Mouse (Mus musculus): ENCODE results near the gene Ifit1bl2. TPM values are rescaled to one million over a fixed set of nuclear protein-coding genes. Genes with fewer than 3 reads are reported as not detected.

The Ifit1bl2 gene
- polyA plus RNA-seq (2014; fragmentation: Nextera tagmentation; extraction: Ambion mirVana), result 0.12 TPM in 1 of 2 replicates, not detected in the other

GRCm38 (mm10) chr19:34640623-34641022 lies at the start of gene Ifit1bl2, which contains the start of gene Ifit1:
Gene Ifit1bl2 (minus strand): TSS chr19:34640743.
Gene Ifit1 (plus strand): TSS chr19:34640871.
- 40% methylated on average over 4 of the region's 4 CpGs for WGBS
- no peak within 1 kb of the TSS for H3K4me3 ChIP-seq (ENCODE audit: low read depth, low read length)
- no peak for ATAC-seq (ENCODE audit: insufficient read depth)
- H3K27ac ChIP-seq (ENCODE audit: low read depth), result no peak within 1 kb of the TSS
- H3K4me2 ChIP-seq, result peak within 1 kb of the TSS; percentile 35; the same call in 1 of the 2 replicates
- no peak for TF ChIP-seq CTCF (IDR thresholded peaks at IDR 0.05; ENCODE audit: low read depth)
- no peaks in the 10 kb centered on the region for H3K36me3 ChIP-seq (ENCODE audit: insufficient read depth)
- DNase-seq, result peak; percentile 17
- no peaks in the 10 kb centered on the region for H3K4me1 ChIP-seq (ENCODE audit: insufficient read depth)
- no peak within 1 kb of the TSS for H3K9ac ChIP-seq
- H3K9me3 ChIP-seq (ENCODE audit: low read depth, low read length), result no peaks in the 10 kb centered on the region
- no peaks in the 10 kb centered on the region for H3K27me3 ChIP-seq (ENCODE audit: insufficient read depth, low read length)

GRCm38 (mm10) chr19:34685530-34685929 lies 45.0 kb upstream of the Ifit1bl2 start:
- no peak for DNase-seq
- Histone ChIP-seq H3K4me3 (ENCODE audit: low read depth, low read length) (no peak overlapping the region), H3K27me3 (ENCODE audit: insufficient read depth, low read length) (no peaks in the 10 kb centered on the region), H3K9me3 (ENCODE audit: low read depth, low read length) (no peaks in the 10 kb centered on the region), H3K36me3 (ENCODE audit: insufficient read depth) (no peaks in the 10 kb centered on the region), H3K4me2 (no peak overlapping the region), H3K9ac (no peak overlapping the region), H3K4me1 (ENCODE audit: insufficient read depth) (no peaks in the 10 kb centered on the region), H3K27ac (ENCODE audit: low read depth) (no peak overlapping the region)
- WGBS, result 93% methylated on average over 1 of the region's 1 CpGs
- TF ChIP-seq CTCF (IDR thresholded peaks at IDR 0.05; ENCODE audit: low read depth), result no peak
- no peak for ATAC-seq (ENCODE audit: insufficient read depth)

GRCm38 (mm10) chr19:34684857-34685256 lies 44.3 kb upstream of the Ifit1bl2 start:
- Histone ChIP-seq H3K9me3 (ENCODE audit: low read depth, low read length) (no peaks in the 10 kb centered on the region), H3K27ac (ENCODE audit: low read depth) (no peak overlapping the region), H3K36me3 (ENCODE audit: insufficient read depth) (no peaks in the 10 kb centered on the region), H3K4me1 (ENCODE audit: insufficient read depth) (no peaks in the 10 kb centered on the region), H3K27me3 (ENCODE audit: insufficient read depth, low read length) (no peaks in the 10 kb centered on the region), H3K4me2 (no peak overlapping the region), H3K9ac (no peak overlapping the region), H3K4me3 (ENCODE audit: low read depth, low read length) (no peak overlapping the region)
- TF ChIP-seq CTCF (IDR thresholded peaks at IDR 0.05; ENCODE audit: low read depth), result peak; percentile 73
- WGBS, result 68% methylated on average over 1 of the region's 1 CpGs
- peak; percentile 69 for DNase-seq
- ATAC-seq (ENCODE audit: insufficient read depth), result no peak

- Histone ChIP-seq H3K27ac (ENCODE audit: low read depth) (no peak overlapping the region), H3K4me2 (no peak overlapping the region), H3K36me3 (ENCODE audit: insufficient read depth) (no peaks in the 10 kb centered on the region), H3K4me1 (ENCODE audit: insufficient read depth) (no peaks in the 10 kb centered on the region), H3K9ac (no peak overlapping the region), H3K4me3 (ENCODE audit: low read depth, low read length) (no peak overlapping the region), H3K9me3 (ENCODE audit: low read depth, low read length) (no peaks in the 10 kb centered on the region), H3K27me3 (ENCODE audit: insufficient read depth, low read length) (no peaks in the 10 kb centered on the region)
- WGBS, result 87% methylated on average over 4 of the region's 4 CpGs
- TF ChIP-seq CTCF (IDR thresholded peaks at IDR 0.05; ENCODE audit: low read depth), result no peak
- no peak for ATAC-seq (ENCODE audit: insufficient read depth)
- no peak for DNase-seq
Observed at GRCm38 (mm10) chr19:34678428-34678827, 37.9 kb upstream of the Ifit1bl2 start.

GRCm38 (mm10) chr19:34673476-34673875 lies 32.9 kb upstream of the Ifit1bl2 start:
- TF ChIP-seq CTCF (IDR thresholded peaks at IDR 0.05; ENCODE audit: low read depth), result no peak
- Histone ChIP-seq H3K4me3 (ENCODE audit: low read depth, low read length) (no peak overlapping the region), H3K9me3 (ENCODE audit: low read depth, low read length) (no peaks in the 10 kb centered on the region), H3K27ac (ENCODE audit: low read depth) (no peak overlapping the region), H3K27me3 (ENCODE audit: insufficient read depth, low read length) (no peaks in the 10 kb centered on the region), H3K9ac (no peak overlapping the region), H3K4me1 (ENCODE audit: insufficient read depth) (no peaks in the 10 kb centered on the region), H3K4me2 (no peak overlapping the region), H3K36me3 (ENCODE audit: insufficient read depth) (no peaks in the 10 kb centered on the region)
- ATAC-seq (ENCODE audit: insufficient read depth), result no peak
- WGBS, result 53% methylated on average over 7 of the region's 7 CpGs
- DNase-seq, result peak; percentile 18

GRCm38 (mm10) chr19:34666127-34666526 lies 25.6 kb upstream of the Ifit1bl2 start:
- ATAC-seq (ENCODE audit: insufficient read depth), result peak; percentile 41; the same call in 1 of the 2 replicates

GRCm38 (mm10) chr19:34662740-34663139 lies 22.2 kb upstream of the Ifit1bl2 start:
- TF ChIP-seq CTCF (IDR thresholded peaks at IDR 0.05; ENCODE audit: low read depth), result no peak
- Histone ChIP-seq H3K27ac (ENCODE audit: low read depth) (no peak overlapping the region), H3K36me3 (ENCODE audit: insufficient read depth) (no peaks in the 10 kb centered on the region), H3K27me3 (ENCODE audit: insufficient read depth, low read length) (no peaks in the 10 kb centered on the region), H3K9me3 (ENCODE audit: low read depth, low read length) (no peaks in the 10 kb centered on the region), H3K4me3 (ENCODE audit: low read depth, low read length) (no peak overlapping the region), H3K4me2 (peak overlapping the region; percentile 55), H3K9ac (no peak overlapping the region), H3K4me1 (ENCODE audit: insufficient read depth) (no peaks in the 10 kb centered on the region)
- no peak for DNase-seq
- ATAC-seq (ENCODE audit: insufficient read depth), result no peak
- WGBS, result 36% methylated on average over 5 of the region's 5 CpGs

More at GRCm38 (mm10) chr19:34666127-34666526, 25.6 kb upstream of the Ifit1bl2 start:
- TF ChIP-seq CTCF (IDR thresholded peaks at IDR 0.05; ENCODE audit: low read depth), result peak; percentile 95
- Histone ChIP-seq H3K9ac (no peak overlapping the region), H3K27ac (ENCODE audit: low read depth) (no peak overlapping the region), H3K36me3 (ENCODE audit: insufficient read depth) (no peaks in the 10 kb centered on the region), H3K4me1 (ENCODE audit: insufficient read depth) (no peaks in the 10 kb centered on the region), H3K4me3 (ENCODE audit: low read depth, low read length) (no peak overlapping the region), H3K4me2 (no peak overlapping the region), H3K9me3 (ENCODE audit: low read depth, low read length) (no peaks in the 10 kb centered on the region), H3K27me3 (ENCODE audit: insufficient read depth, low read length) (no peaks in the 10 kb centered on the region)
- under 1% methylated on average over 5 of the region's 5 CpGs for WGBS
- DNase-seq, result peak; percentile 94
